Mouse (Mus musculus) thymus, adult 2 months (tissue): ENCODE measurements around the gene Cela2a.

Experiments
- CTCF ChIP-seq: fragments of 200-500 bp; IDR thresholded peaks from 2 replicates; pipeline ENCODE4 v1.5.1; 2012; ENCODE audit warnings: mild to moderate bottlenecking, control low read depth, low read length, moderate library complexity, borderline replicate concordance; ENCODE audit not compliant: control insufficient read depth, poor library complexity, insufficient read depth; ENCODE audit errors: extremely low read depth
- POLR2A ChIP-seq: fragments of 200-500 bp; IDR thresholded peaks from 2 replicates; pipeline ENCODE4 v1.6.1; 2012; ENCODE audit warnings: mild to moderate bottlenecking, low read length, control low read depth, moderate library complexity; ENCODE audit not compliant: control insufficient read depth, poor library complexity, insufficient read depth; ENCODE audit errors: extremely low read depth

DNA sequence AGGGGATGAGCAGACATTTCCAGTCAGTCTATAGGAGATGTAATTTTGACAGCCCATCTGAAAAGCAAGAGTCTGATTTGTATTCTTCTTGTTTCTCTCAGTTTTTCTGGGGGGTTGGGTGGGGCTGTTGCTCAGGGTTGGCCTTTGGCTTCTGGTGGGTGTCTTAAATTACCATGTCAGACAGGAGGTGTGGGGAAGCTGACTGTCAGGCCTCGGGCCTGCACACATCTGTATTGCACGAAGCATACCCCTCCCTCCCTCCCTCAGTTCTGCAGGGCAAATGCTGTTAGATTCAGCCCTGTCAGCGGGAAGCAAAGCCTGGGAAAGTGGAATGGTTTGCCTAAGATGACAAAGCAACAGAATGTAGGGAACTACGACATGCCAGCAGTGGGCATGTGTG is 29.0 kb downstream of the Cela2a start:
- TF ChIP-seq CTCF (no peak), POLR2A (no peak)
